Mouse (Mus musculus): ENCODE results near the gene Smco2.
"Not testable (repeated sequence)": the region's sequence is repeated elsewhere in the genome, so short reads cannot be mapped to it uniquely, and the experiment has no call there.

Gene Smco2

GRCm38 (mm10) chr6:146855185-146855584 is 5.3 kb downstream of the Smco2 start:
- DNase-seq (ENCODE audit: low spot score in 2 of 2): peak in 1 of 2 experiments; percentile 22

- no peak for DNase-seq (ENCODE audit: low spot score in 2 of 2)
Measured at GRCm38 (mm10) chr6:146857386-146857785, 7.5 kb downstream of the Smco2 start.

- DNase-seq (ENCODE audit: low spot score in 2 of 2): no peak
Measured at GRCm38 (mm10) chr6:146863154-146863553, 13.2 kb downstream of the Smco2 start.

- not testable (repeated sequence) for DNase-seq (ENCODE audit: low spot score in 2 of 2)
Measured at GRCm38 (mm10) chr6:146864370-146864769, 14.5 kb downstream of the Smco2 start.

DNA sequence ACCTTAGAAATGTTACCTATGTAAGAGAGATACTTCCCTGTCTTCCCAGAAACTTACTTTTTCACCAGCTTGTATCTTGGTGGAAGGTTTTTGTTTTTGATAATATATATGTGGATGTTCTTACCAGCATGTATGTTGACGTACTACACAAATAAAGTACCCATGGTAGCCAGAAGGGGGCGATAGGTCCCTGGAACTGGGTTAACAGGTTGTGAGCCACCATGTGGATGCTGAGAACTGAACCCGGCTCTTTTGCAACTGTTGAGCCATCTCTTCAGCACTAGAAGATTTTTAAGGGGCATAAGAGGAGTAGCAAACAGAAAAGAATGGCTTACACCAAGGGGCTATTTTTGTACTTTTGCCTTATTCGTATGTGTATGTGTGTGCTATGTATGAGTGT is 15.8 kb downstream of the Smco2 start:
- DNase-seq (ENCODE audit: low spot score in 2 of 2): no peak

DNA sequence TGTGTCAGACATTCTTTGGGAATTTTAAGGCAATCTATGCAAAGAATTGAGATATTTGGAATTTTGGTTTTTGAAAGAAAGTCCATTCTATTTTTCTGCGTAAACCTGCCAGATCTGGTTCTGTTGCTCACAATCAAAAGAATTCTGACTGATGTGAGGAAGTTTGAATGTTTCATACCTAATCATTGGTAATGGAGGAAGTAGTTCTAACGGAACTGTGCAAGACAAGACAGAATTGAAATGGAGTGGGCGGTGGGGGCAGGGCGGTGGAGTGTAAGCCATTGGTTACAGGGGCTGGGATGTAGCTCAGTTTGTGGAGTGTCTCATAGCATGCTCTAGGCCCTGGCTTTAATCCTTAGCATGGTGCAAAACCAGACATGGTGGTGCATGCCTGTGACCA is 22.1 kb downstream of the Smco2 start:
- DNase-seq (ENCODE audit: low spot score in 2 of 2): no peak

GRCm38 (mm10) chr6:146874415-146874814 is 24.5 kb downstream of the Smco2 start:
- DNase-seq (ENCODE audit: low spot score in 2 of 2): no peak

DNA sequence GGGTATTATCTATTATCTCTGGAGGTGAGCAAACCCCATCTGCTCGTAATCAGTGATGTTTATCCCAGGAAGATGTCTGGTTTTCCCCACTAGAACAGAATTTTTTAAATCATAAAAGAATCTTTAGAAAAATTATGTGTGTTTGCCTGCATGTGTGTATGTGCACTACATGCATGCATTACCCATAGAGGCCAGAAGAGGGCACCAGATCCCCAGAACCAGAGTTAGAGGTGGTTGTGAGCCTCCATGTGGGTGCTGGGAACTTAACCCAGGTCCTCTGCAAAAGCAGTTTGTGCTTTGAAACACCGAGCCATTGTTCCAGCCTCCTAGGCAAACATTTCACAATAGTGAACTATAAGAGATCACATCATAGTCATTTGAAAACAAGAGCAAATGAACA is 26.9 kb downstream of the Smco2 start:
- DNase-seq (ENCODE audit: low spot score in 2 of 2): peak in 1 of 2 experiments; percentile 53

DNA sequence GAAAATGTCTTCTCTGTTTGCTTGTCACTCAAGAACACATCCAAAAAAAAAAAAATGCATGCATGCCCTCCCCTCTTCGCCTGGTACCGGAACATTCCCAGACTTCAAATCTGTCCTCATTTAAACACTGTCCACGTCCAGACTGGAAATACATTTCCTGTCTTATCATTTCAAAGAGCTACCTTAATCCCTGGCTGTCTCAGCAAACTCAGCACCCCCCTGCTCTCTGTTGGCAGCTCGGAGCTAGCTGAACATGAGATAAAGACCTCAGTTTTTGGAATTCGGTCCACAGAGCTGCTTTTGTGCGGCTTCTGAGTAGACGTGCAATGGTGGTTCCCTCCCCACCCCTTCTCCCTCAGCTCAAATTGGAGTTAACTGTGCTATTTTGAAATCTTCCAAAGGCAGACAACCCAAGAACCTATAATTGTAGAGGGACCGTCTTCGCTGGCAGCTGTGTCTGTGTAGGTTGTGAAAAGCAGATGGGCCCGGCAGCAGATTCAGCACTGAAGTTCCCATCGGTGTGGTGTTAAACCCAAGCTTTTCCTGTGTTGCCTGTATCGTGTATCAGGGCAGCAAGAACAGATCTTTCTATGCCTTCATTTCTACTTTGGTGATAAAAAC is 27.6 kb downstream of the Smco2 start:
- peak in 1 of 2 experiments; percentile 49 for DNase-seq (ENCODE audit: low spot score in 2 of 2)

DNA sequence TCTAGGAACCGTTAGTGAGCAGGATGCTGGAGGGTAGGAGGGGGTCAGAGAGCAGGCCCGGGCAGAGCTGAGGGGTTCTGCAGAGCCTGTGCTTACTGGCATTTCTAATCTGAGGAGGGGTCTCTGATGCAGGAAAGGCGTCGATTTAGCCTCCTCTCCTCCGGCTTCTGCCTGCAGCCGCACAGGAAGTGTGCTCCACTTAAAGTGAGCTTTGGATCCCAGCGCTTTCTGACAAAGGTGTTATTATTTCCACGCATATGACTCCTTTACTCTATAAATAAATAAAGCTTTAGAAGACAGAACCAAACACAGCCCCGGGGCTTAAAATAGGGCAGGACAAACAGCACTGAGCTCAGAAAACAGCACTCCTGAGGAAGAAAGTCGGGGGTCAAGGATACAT is 29.0 kb downstream of the Smco2 start:
- DNase-seq (ENCODE audit: low spot score in 2 of 2): peak in 1 of 2 experiments; percentile 42

- no peak for DNase-seq (ENCODE audit: low spot score in 2 of 2)
Measured at GRCm38 (mm10) chr6:146879856-146880255, 30.0 kb downstream of the Smco2 start.

- DNase-seq (ENCODE audit: low spot score in 2 of 2): peak in 1 of 2 experiments; percentile 45
Measured at GRCm38 (mm10) chr6:146880296-146880695, 30.4 kb downstream of the Smco2 start.

GRCm38 (mm10) chr6:146881896-146882770 is 32.2 kb downstream of the Smco2 start:
- no peak for DNase-seq (ENCODE audit: low spot score in 2 of 2)

DNA sequence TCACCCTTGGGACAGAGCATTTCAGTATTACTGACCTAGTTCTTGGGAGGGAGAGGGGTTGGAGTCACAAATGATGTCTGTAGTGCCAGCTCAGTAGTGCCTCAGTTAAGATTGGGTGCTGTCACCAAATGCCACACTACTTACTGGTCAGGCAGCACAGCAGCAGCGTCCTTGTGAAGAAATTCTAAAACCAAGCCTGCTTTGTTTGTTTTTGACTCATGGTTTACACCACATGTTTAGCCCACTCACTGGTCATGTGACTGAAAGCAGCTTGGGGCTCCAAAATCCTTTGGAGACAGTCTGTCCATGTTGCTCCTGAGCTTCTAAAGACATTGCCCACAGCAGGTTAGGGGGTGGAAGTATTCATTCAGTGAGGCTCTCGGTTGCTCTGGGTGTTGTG is 33.5 kb downstream of the Smco2 start:
- DNase-seq (ENCODE audit: low spot score in 2 of 2): no peak

GRCm38 (mm10) chr6:146884171-146884570 is 34.3 kb downstream of the Smco2 start:
- no peak for DNase-seq (ENCODE audit: low spot score in 2 of 2)

- no peak for DNase-seq (ENCODE audit: low spot score in 2 of 2)
Measured at GRCm38 (mm10) chr6:146884851-146885250, 34.9 kb downstream of the Smco2 start.

DNA sequence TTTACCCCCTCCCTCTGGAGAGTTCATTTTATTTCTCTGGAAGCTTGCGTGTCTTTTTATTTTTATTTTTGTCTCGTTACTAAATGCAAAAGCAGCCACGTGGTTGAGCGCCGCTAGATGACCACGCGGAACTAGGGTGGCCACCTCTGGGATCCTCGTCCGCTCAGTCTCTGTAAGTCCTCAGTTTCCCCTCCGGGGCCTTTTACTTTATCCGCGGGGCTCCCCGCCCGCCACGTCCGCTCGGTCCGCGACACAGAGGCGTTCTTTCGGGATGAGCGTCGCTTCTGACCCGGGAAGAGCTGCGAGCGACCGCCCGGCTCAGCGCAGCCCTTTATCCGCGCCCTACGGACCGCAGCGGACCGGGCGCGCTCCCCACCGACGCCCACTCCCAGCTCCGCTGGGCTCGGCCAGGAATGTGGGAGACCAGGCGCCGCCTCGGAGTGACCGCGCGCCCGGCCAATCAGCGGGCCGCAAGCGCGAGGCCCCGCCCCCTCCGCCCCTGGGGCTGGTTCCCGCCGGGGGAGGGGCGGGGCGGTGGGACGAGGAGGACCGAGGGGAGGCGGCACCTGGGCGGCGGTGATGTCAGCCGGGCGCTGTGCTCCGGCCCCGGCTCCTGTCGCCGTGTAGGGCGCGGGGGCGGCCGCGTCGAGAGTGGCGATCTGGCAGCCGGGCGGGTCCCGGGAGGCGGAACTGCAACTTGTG is 38.2 kb downstream of the Smco2 start, which contains the start of gene Ppfibp1:
TSS of gene Ppfibp1 (plus strand) at position 530 of the 702 bp plus-strand sequence.
- DNase-seq (ENCODE audit: low spot score in 2 of 2): peak; percentile 89 to 96

DNA sequence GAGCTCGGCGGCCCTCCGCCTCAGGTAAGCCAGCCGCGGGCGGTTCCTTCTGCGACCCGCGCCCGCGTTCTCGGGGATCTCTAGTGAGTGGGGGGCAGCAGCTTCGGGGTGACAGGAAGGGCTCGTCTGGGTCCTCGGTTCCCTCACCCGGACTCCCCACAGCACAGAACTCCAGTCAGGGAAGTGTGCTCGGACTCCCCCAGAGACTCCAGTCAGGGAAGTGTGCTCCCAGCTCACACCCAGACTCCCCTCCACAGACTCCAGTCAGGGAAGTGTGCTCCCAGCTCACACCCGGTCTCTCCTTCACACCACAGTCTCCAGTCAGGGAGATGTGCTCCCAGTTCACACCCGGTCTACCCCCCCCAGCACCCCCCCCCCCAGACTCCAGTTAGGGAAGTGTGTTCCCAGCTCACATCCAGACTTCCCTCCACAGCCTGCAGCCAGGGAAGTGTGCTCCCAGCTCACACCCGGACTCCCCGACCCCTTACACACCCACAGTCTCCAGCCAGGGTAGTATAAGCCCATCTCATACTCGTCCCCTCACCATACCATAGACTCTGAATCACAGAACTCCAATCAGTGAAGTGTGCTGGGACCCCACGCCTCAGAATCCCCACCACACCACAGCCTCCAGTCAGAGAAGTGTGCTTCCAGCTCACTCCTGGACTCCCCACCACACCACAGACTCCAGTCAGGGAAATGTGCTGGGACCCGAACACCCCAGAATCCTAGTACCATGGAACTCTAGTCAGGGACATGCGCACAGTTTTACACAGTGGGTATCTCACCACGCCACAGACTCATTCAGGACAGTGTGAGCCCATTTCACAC is 39.0 kb downstream of the Smco2 start:
- DNase-seq (ENCODE audit: low spot score in 2 of 2): no peak

DNA sequence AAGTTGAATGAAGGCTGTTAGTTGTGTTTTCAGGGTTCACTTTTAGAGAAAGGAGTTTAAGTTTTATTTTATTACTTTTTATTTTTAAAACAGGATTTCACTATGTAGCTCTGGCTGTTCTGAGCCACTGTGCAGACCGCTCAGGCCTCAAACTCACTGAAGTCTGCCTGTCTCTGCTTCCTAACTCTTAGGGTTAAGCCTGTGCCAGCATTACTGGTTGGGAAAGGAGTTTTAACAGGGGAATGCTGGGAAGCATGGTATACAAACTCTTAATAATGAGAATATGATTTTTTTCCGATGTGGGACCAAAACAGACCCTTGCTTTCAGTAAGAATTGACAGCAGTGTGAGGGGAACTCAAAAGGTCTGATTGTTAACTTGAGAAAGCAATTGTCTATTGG is 40.3 kb downstream of the Smco2 start:
- no peak for DNase-seq (ENCODE audit: low spot score in 2 of 2)

GRCm38 (mm10) chr6:146890633-146891032 is 40.7 kb downstream of the Smco2 start:
- no peak for DNase-seq (ENCODE audit: low spot score in 2 of 2)

DNA sequence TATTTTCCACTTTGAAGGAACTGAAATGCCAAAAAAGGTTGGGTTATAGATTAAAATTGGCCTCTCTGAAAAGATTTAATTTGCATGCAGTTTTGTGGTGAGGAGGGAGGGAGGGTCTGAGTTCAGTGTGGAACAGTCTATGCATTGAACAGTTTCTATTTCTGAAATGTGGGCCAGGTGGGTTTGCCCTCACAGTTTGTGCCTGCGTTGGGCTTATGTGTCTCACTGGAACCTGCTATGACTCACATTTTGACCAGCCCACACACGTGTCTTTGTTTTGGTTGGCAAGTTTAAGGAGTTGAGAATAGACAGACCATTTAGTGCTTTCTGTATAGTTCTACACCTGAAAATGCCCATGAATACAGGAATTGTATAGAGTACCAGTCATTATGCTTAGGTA is 44.0 kb downstream of the Smco2 start:
- DNase-seq (ENCODE audit: low spot score in 2 of 2): no peak

- DNase-seq (ENCODE audit: low spot score in 2 of 2): no peak
Measured at GRCm38 (mm10) chr6:146898709-146899108, 48.8 kb downstream of the Smco2 start.

Measured in spleen, postnatal 4 days (tissue).